Mouse (Mus musculus) heart, adult 18-20 months (tissue): ENCODE results near the gene Gm38431. TPM values are rescaled to one million over a fixed set of nuclear protein-coding genes. Genes with fewer than 3 reads are reported as not detected.

Experiments used
- DNase-seq, 2 experiments: peaks; one replicate each; pipeline ENCODE4 v3.0.0; 2021 to 2022; ENCODE audit warnings: mixed read lengths in 1 of 2
- long read RNA-seq, 2 experiments: library from polyadenylated mRNA; stranded (forward); transcript quantifications; one replicate each; pipeline ENCODE4 v2.0.0; 2021
- total RNA-seq, 2 experiments: library from RNA; stranded (reverse); gene quantifications; 2 replicates each; pipeline ENCODE4 v1.2.3; 2021

Gm38431 gene
- total RNA-seq, result under 1 TPM; 0.27 to 0.31 TPM
- long read RNA-seq, experiment 1, partial matches to known transcripts, result 1 of 2 reads
- long read RNA-seq, experiment 1, other reads (novel, unspliced or antisense), result 1 of 2 reads
- long read RNA-seq, experiment 2, result 0 reads

- peak; percentile 97 to 99 for DNase-seq
Measured at GRCm38 (mm10) chr9:21091707-21092320, at the start of gene Gm38431, which contains the start of gene Raver1. Gene Gm38431 (minus strand): TSS chr9:21091997. Gene Raver1 (minus strand): TSS chr9:21092008.

GRCm38 (mm10) chr9:21138386-21138785 lies 46.6 kb upstream of the Gm38431 start:
- DNase-seq, result no peak

- DNase-seq, result peak; percentile 58 to 86
Measured at GRCm38 (mm10) chr9:21137229-21137628, 45.4 kb upstream of the Gm38431 start.

GRCm38 (mm10) chr9:21136401-21136800 lies 44.6 kb upstream of the Gm38431 start:
- peak in 1 of 2 experiments; percentile 42 for DNase-seq

GRCm38 (mm10) chr9:21135941-21136381 lies 44.2 kb upstream of the Gm38431 start:
- no peak for DNase-seq

- no peak for DNase-seq
Measured at GRCm38 (mm10) chr9:21135329-21135890, 43.6 kb upstream of the Gm38431 start.

- peak; percentile 76 to 85 for DNase-seq
Measured at GRCm38 (mm10) chr9:21134595-21135328, 43.0 kb upstream of the Gm38431 start.

GRCm38 (mm10) chr9:21133064-21133707 lies 41.4 kb upstream of the Gm38431 start:
- DNase-seq, result no peak

GRCm38 (mm10) chr9:21132102-21132775 lies 40.4 kb upstream of the Gm38431 start:
- no peak for DNase-seq

GRCm38 (mm10) chr9:21131059-21131956 lies 39.5 kb upstream of the Gm38431 start, which contains the start of gene Tyk2:
Gene Tyk2 (minus strand): TSS chr9:21131243.
- DNase-seq, result peak; percentile 92 to 98

- no peak for DNase-seq
Measured at GRCm38 (mm10) chr9:21126259-21126627, 34.4 kb upstream of the Gm38431 start.

- DNase-seq, result no peak
Measured at GRCm38 (mm10) chr9:21125502-21126258, 33.9 kb upstream of the Gm38431 start.

- no peak for DNase-seq
Measured at GRCm38 (mm10) chr9:21124837-21125236, 33.0 kb upstream of the Gm38431 start.

- no peak for DNase-seq
Measured at GRCm38 (mm10) chr9:21121483-21121882, 29.7 kb upstream of the Gm38431 start.

- no peak for DNase-seq
Measured at GRCm38 (mm10) chr9:21117073-21117472, 25.3 kb upstream of the Gm38431 start.

GRCm38 (mm10) chr9:21115105-21115504 lies 23.3 kb upstream of the Gm38431 start:
- no peak for DNase-seq

GRCm38 (mm10) chr9:21114190-21114589 lies 22.4 kb upstream of the Gm38431 start:
- no peak for DNase-seq

- DNase-seq, result no peak
Measured at GRCm38 (mm10) chr9:21113751-21114150, 22.0 kb upstream of the Gm38431 start.

- DNase-seq, result no peak
Measured at GRCm38 (mm10) chr9:21107607-21108237, 15.9 kb upstream of the Gm38431 start.
